Mouse (Mus musculus) v-Abl transformed pro-B cells (cell line): Measurements from ENCODE around the gene Snx25.

ENCODE experiments used
- in situ Hi-C, 2 experiments: fragments of 400-800 bp; cut with MboI; formaldehyde crosslinking; loops; one replicate each; pipeline ENCODE4 v1.15.1; 2025; ENCODE audit not compliant: unreplicated experiment in 2 of 2

The Snx25 gene

DNA sequence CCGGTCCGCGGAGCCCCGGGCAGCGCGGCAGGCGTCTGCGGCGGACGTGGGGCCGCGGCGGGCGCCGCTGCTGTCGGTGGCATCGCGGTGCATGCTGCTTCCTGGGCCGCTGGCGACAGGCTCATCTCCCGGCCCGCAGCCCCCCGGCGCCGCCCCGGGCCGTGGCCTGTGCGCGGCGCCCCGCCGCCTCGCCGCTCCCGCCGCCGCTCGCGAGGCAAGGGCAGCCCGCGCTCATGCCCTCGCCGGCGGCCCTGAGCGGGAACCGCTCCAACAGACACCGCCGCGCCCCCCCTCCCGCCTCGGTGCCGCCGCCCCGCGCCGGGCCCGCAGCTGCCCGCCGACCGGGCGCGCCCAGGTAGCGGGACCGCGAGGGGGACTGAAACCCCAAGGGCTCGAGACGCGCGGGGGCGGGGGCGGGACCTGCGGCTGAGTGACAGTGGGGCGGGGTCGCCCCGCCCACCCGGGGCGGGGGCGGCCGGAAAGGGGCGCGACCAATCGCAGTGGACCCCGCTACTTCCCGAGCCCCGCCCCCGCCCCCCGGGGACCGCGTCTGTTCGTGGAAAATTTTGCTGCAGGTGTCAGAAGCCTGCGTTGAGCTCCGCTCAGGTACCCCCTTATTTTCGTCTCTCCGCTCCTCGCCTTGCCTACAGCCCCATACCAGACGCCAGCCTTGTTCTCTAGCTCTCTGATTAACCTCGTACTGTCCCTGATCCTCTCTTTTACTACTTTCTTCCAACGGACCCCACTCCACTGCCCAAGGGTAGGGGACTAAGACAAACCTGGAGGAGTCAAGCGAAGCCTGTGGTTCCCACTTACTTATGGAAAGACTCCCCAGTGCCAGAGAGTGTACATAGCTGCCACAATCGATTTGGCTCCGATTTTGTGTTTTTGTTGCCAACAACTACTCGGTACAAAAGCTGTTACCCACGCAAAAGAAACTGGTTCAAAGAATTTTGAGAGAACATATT is at the start of gene Snx25:
Gene Snx25, minus strand, starts transcription at position 96 of the 968 bp plus-strand sequence.
- in situ Hi-C loops: loop anchor here (5.0 to 25.0 kb wide), 2 partner anchors 155 to 1535 kb away; partner anchors contain the start of genes Ing2 (in 2 of the 2) and Lrp2bp (in 1 of the 2)

DNA sequence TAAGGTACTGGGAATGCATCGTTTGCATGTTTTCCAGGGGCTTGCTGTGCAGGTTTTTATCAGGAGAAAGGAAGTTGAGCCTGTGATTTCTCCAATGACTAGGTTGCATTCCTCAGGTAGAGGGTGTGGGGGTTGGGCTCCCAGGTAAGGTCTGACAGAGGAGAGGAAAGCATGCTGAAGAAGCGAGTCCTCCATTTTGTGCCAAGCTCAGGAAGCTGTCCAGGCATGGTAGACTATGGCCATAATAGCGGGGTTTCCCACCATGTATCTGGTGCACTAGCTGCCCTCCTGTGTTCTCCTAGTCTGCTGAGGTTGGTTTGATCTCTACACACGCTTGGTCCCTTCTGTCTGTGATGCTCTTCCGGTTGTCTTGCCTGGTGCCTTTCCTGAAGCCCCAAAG is 45.7 kb upstream of the Snx25 start:
- in situ Hi-C loops: loop anchor here in 1 of 2 experiments (25.0 kb wide), 1 partner anchor 340 kb away; no protein-coding TSS in a partner anchor

DNA sequence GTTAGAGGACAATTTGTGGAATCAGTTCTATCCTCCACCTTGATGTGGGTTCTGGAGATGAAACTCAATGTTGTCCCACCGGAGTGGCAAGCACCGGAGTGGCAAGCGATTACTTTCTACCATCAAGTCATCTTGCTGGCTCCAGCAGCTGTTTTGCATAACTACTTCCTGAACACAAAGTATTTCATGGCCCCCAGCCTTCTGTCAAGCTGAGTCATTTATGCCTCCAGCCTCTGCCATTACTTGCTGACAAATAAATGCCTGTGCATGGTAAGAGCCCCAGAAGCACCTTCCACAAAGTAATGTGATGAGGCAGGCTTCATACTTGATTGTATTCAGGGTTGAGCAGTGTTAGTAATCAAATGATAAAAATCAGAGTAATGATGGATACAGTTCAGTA is 44.9 kb upstream of the Snx25 start:
- in situ Hi-C loops: loop anchor here in 1 of 2 experiments (25.0 kb wide), 1 partner anchor 340 kb away; no protein-coding TSS in a partner anchor

DNA sequence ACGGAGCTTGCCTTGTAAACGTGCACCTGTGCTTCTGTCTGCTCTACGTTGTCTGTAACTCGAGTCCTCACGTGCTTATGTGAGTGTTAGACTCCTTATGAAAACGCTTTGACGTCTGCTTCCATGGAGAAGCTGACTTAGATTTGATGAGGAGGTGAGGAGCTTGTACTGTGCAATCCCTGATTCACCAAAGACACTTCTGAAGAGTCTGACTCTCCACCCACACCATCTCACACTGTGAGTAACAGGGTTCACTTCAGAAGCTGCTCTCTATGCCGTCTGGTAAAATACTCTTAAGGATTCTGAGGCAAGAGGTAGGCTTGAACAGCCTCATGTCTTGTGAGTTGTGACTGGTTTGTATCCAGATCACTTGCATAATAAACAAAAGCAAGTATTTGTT is 41.1 kb upstream of the Snx25 start:
- in situ Hi-C loops: loop anchor here in 1 of 2 experiments (25.0 kb wide), 1 partner anchor 344 kb away; no protein-coding TSS in a partner anchor

DNA sequence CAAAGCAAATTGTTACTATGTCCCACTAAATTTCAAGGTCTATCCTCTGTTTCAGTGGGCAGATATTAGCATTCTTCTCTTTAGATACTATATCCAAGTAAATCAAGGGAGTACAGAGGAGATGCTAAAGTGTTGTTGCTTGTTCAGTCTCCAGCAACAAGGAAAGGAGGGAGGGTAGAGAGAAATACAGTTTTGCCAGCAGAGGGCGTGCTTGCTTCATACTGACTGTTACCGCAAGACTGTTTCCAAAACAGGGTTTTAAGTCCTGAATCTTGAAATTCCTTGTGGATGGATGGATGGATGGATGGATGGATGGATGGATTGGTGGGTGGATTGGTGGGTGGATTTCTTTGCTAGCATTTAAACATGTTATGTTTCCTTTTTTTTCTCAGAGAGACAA is 33.4 kb upstream of the Snx25 start:
- in situ Hi-C loops: loop anchor here (5.0 to 25.0 kb wide), 4 partner anchors 49 to 352 kb away; no protein-coding TSS in a partner anchor

DNA sequence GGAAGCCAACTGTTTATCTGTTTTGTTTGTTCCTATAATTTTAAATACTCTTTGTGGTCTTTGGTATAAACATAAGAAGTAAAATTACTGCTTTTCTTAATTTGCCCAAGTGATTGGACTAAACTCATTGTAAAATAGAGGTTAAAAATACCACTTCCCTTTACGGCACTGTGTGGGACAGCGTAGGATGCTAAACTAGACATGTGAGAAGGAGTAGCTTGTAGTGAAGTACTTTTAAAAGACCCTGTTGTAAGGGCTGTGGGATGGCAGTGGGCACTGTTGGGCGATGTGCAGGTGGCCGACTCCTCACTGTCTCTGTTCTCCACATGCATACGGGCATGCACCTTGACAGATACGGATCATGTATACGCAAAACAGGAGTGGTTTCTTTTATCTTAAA is 28.2 kb upstream of the Snx25 start:
- in situ Hi-C loops: loop anchor here (5.0 to 25.0 kb wide), 4 partner anchors 55 to 357 kb away; no protein-coding TSS in a partner anchor

DNA sequence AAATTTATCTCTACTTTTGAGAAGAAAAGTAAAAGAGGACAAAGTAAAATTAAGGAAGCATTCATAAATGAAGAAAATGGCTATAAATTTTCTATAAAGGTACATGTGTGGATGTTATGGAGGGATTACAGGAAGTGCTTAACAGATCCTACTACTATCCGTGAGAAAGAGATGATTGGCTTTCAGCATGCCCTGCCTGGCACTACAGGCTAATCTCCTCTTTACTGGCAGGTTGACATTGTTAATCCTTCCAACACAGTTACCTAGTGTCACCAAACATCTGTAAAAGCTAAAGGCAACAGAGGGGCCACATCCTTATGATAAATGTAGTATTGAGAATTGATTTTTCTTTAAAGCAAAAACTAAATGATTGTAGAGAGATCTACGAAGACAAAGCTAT is 21.7 kb upstream of the Snx25 start:
- in situ Hi-C loops: loop anchor here (25.0 kb wide), 1 partner anchor 1514 kb away; the partner anchor contains the start of gene Ing2 (in 2 of the 2)

DNA sequence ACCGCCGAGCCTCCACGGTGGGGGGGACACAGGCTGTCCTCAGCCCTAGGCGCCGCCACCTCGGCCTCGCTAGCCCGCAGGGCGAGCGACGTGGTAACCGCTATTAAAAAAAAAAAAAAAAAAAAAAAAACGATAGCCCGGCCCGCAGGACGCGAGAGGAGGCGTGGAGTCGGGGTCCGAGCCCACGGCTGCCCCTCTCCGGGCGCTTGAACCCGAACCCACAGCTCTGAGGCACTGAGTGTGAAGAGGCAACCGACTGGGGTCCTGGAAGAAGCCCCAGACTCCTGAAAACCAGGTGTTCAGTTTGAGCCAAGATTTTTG is 11.9 kb upstream of the Snx25 start:
- in situ Hi-C loops: loop anchor here (10.0 to 25.0 kb wide), 2 partner anchors 169 to 1523 kb away; partner anchors contain the start of genes Ing2 (in 2 of the 2) and Lrp2bp (in 1 of the 2)

DNA sequence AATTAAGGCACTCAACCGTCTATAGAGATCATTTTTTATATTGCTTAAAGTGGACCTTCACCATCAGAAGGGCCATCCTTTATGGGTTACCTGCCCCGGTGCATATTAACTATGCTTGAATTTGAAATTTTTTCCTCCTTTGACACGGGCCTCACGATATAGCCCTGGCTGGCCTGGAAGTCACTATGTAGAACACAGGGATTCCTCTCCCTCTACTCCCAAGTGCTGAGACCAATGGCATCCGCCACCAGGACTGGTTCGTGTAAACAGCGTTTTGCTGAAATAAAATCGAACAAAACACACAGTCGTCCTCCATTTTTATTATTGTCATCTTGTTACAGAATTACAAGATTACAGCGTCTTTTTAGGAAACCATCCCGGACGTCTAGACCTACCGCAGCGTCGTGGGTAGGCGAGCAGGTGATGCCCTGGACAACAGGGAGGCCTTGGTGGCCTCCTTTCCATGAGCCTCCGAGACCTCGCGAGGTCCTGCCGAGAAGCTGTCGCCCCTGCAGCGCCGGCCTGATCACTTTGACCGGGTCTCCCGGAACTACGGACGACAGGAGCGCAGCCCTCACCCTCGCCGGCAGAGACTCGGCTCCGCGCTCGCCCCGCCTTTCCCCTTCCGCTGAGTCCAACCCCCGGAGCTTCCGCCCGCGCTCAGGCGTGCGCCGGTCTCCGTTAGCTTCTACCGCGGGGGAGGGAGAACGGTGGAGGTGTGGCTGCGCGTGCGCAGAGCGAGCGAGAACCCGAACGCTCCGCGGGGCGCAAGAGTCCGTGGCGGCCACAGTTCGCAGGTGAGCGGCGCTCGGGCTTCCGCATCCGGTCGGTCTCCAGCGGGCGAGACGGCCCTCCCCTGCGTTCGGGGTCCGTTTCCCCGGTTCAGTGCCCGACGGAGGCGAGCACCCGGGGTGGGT is 11.3 kb upstream of the Snx25 start:
- in situ Hi-C loops: loop anchor here (10.0 to 25.0 kb wide), 2 partner anchors 168 to 1524 kb away; partner anchors contain the start of genes Ing2 (in 2 of the 2) and Lrp2bp (in 1 of the 2)

DNA sequence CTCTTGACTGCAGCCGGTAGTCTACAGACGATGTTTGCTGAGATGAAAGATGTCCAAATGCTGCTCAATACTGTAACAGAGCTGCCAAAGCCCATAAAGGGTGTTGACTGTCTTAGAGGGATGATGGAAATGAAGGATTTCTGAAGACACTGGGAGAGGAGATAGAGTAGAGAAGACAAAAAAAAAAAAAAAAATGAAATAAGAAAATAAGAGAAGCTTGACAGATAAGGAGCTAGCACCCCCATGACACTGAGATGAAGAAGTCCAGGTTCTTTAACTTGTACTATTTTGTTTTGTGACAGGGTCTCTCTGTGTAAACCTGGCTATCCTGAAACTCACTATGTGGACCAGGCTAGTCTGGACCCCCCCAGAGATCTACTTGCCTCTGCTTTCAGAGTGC is 1.1 kb upstream of the Snx25 start:
- in situ Hi-C loops: loop anchor here (5.0 to 25.0 kb wide), 2 partner anchors 156 to 1534 kb away; partner anchors contain the start of genes Ing2 (in 2 of the 2) and Lrp2bp (in 1 of the 2)

DNA sequence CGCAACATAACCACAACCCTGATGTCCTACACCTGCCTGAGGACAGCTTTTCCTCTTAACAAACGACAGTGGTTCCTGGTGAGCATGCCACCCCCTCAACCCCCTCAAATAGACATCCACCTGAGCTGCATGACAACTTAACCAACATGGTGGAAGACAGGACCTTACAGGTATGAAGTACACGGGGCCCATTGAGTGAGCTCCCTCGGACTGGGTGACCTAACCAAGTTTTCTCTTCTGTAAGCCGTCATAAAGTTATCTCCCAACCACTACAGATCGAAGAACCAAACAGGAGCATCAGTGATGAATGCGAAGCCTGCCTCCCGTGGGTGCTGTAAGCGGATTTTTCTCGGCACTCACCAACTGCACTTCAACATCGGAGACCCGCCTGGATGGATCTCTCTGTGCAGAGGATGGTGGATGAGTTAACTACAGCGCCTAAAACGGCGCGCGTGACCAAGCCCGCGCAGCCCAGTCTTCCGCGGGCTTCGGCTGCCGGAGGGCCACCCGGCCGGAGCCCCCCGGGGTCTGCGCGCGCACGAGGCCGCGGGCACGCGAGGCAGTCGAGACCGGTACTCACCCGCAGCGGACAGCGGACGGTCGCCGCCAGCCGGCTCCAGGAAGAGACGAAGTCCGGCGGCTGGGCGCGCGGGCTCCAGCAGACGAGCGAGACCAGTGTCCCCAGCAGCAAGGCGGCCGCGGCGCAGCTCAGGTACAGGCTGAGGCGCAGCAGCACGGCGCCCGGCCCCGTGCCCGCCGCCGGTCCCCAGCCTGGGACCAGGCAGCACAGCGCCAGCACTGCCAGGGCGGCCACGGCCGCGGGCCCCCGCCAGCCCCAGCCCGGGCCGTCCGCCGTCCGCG is 527 bp downstream of the Snx25 start, which contains the start of gene Cfap97:
Gene Cfap97, plus strand, starts transcription at position 570 of the 861 bp plus-strand sequence.
- in situ Hi-C loops: loop anchor here (5.0 to 25.0 kb wide), 2 partner anchors 154 to 1536 kb away; partner anchors contain the start of genes Ing2 (in 2 of the 2) and Lrp2bp (in 1 of the 2)

DNA sequence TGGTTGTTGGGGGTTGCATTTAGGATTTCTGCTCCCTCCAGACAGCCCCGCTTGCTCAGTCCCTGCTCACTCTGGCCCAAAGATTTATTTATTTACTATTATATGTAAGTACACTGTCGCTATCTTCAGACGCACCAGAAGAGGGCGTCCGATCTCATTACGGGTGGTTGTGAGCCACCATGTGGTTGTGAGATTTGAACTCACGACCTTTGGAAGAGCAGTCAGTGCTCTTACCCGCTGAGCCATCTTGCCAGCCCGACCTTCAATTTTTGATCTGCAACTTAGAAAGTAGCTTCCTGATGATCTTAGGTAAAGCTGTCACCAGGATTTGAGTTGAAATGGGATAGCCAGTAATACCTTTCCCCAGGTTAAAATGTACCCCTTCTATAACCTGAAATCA is 2.2 kb downstream of the Snx25 start:
- in situ Hi-C loops: loop anchor here (5.0 to 25.0 kb wide), 3 partner anchors 145 to 1538 kb away; partner anchors contain the start of genes Ing2 (in 2 of the 2), Ankrd37 (in 1 of the 2) and Lrp2bp (in 1 of the 2)

DNA sequence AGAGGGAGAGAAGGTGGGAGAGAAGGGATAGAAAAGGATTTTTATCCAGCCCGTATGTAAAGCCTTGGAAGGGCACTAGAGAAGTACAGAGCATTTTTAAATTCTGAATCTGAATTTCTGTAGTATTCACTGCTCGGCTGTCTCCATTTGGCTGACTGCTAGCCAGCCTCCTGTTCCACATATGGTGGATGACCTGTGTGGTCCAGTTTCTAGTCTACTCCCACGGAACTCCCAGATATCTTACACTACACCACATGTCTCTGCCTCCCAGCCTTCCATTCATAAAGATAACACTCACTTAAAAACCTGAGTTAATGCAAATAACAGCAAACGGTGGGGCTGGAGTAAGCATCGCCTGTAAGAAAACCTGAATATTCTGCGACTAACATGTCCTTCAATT is 2.7 kb downstream of the Snx25 start:
- in situ Hi-C loops: loop anchor here in 1 of 2 experiments (10.0 kb wide), 1 partner anchor 145 kb away; the partner anchor contains the start of gene Ankrd37

DNA sequence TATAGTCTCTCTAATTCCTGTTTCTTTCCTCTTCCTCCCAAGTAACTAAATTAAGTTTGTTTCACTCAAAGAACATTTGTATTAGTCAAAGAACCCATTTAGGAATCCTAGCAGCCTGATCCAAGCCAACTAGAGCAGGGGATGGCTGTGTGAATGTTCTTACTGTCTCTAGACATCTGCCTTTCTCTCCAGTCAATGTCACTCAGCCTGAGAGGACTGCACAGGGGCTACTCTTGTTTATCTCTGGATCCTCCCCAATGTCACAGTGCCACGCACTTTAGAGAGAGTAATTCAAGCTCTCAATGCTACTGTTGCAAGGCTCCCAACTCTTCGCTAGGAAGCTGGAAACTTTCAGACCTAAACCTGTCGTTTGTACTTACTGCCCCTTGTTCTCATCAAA is 5.8 kb downstream of the Snx25 start:
- in situ Hi-C loops: loop anchor here in 1 of 2 experiments (10.0 kb wide), 1 partner anchor 141 kb away; the partner anchor contains the start of gene Ankrd37

DNA sequence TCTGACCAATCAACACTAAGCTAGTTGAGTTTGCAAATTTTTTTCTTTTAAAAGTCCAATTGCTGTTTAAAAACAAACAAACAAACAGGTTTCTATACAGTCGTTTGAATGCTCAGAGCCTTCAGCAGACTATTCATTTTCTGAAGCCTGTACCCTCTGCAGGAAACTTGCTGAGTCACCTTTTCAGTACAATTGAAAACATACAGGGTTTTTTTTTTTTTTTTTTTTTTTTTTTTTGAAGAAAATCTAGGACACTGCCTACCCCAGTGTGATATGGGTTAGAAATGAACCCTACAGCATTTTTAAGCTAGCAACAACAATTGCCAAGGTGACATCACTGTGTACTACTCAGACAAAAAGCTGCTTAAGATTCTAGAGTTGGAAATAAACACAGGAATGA is 8.0 kb downstream of the Snx25 start:
- in situ Hi-C loops: loop anchor here in 1 of 2 experiments (10.0 kb wide), 1 partner anchor 139 kb away; the partner anchor contains the start of gene Ankrd37

DNA sequence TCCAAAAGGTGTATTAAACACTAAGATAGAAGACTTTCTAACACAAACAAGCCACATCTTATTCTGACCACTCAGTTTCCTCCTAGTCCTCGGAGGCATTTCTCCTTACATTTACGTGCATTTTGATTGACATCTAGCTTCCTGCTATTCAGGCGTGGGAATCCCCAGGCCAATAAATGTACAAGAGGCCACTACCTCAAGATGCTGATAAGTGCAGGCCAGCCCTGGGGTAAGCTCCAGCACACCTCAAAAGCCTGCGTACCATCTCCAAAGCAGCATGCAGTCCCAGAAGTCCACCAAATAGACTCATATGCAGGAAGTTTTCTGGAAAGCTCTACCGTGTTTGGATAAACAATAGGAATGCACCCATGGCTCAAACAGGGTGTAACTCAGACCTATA is 8.5 kb downstream of the Snx25 start:
- in situ Hi-C loops: loop anchor here in 1 of 2 experiments (10.0 kb wide), 1 partner anchor 139 kb away; the partner anchor contains the start of gene Ankrd37

DNA sequence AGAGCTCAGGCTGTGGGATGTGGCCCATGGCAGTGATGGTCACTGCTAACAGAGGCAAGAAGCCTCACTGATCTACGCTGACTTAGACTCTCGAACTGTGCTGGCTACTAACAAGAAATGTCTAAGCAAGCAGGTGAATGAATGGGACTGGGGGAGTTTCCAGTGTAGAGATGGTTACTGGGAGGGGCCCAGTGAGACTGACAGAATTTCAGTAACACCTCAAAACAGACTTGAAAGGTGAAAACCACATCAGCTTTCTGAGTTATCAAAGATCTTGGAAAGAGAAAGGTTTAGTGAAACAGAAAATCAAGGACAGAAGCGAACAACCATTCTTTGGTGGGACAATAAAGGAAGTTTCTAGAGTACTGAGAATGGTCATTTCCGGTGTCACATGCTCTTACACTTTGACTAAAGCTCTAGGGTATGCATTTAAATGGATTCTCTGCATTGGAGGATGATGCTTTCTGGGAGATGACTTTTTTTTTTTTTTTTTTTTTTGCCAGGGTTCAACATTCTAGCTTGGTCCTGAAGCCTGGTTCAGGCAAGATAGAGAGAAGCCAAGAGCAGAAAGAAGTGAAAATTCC is 9.4 kb downstream of the Snx25 start:
- in situ Hi-C loops: loop anchor here in 1 of 2 experiments (10.0 kb wide), 1 partner anchor 138 kb away; the partner anchor contains the start of gene Ankrd37

DNA sequence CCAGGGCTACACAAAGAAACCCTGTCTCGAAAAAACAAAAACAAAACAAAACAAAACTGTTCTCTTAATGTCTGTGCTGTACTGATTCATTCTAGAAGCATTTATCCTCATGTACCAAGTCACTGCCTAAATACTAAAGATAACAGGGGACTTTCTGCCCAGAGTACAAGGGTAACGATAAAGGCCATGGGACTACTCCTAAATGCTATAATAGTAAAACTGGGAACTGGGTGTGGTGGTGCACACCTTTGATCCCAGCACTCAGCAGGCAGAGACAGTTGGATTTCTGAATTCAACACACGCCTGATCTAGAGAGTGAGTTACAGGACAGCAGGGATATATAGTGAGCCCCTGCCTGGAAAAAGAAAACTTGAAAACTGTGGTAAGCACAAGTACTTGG is 10.3 kb downstream of the Snx25 start:
- in situ Hi-C loops: loop anchor here in 1 of 2 experiments (10.0 kb wide), 1 partner anchor 137 kb away; the partner anchor contains the start of gene Ankrd37
